Mouse (Mus musculus) E14TG2a.4 (cell line): Measurements from ENCODE around the gene Aurka.

Experiments
- CTCF ChIP-seq: conservative IDR thresholded peaks from 2 replicates; pipeline ENCODE4 v1.5.1; 2014; ENCODE audit warnings: low read length
- NANOG ChIP-seq: IDR thresholded peaks from 2 replicates; pipeline ENCODE4 v1.6.1; 2014; ENCODE audit warnings: borderline replicate concordance, low read length, mixed read lengths

DNA sequence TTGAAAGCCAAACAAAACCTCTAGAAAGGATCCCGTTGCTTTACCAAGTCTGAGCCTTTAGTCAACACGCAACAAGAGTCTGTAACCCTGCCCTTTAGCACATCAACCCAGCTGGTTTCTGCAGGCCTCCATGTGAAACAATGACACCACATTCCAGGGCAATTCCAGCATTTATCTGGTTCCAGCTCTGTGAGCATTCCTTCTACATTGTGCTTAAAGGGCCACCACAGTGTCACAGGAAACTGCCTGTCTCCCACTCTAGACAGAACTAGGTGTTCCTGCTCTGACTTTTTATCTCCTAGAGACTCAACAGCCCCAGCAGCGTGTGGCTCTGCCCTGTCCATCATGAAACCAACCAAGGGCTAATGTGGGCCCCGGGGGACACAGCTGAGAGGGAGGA lies 42.9 kb upstream of the Aurka start:
- no peak for TF ChIP-seq CTCF
- TF ChIP-seq NANOG: no peak
